Mouse (Mus musculus): ENCODE measurements at regions not wholly inside any gene's neighbourhood (a gene's known extent, or its start where the extent isn't known, plus 50 kb on each side); places are given as distances from the start of the nearest gene placed in this dataset.

DNA sequence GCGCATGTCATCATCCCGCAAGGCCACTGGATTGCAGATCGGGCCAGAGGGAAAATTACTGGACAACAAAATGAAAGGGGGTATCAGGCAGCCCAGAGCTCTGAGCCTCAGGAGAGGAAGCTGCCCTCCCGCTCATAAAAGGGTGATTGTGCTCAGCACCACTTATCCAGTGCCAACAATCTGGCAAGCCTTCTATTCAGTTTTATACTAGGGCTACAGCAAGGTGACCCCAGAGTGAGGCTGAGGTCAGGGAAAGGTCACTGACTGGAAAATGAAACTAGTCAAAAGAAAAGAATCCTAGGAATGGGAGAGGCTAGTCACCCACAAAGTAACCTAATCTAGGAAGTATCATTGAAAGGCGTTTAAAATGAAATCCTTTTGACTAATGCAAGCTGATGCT lies 198.5 kb upstream of the Tmem161b start:
- 0 out of 4 replicates have a peak, but pooled peaks of 1 of the 2 experiments have one; percentile 12 for ATAC-seq (replicated peaks in 1 of 2; ENCODE audit: insufficient read depth in 1 of 2, low FRiP score in 2 of 2, low TSS enrichment in 1 of 2, low read depth in 1 of 2, poor library complexity in 2 of 2, severe bottlenecking in 2 of 2)

DNA sequence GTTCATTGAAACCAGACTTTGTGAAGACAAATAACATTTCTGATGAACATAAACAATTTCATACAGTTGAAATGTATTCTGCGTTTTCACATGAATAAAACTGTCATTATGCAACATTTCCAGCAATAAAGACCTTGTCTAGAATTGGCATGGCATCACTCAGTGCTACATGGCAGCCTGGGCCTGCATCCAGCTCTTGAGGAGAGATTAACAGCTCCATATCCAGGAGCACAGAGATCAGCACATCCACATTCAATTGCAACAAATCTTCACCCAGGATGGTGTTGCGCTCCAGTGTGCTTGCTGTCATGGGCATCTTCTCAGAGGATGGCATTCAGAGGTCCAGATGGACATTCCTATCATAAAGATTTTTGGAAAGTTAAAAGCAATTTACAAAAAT lies 196.7 kb upstream of the Tmem161b start:
- no peak for ATAC-seq (replicated peaks in 1 of 2; ENCODE audit: insufficient read depth in 1 of 2, low FRiP score in 2 of 2, low TSS enrichment in 1 of 2, low read depth in 1 of 2, poor library complexity in 2 of 2, severe bottlenecking in 2 of 2)

- no peak for ATAC-seq (replicated peaks in 1 of 2; ENCODE audit: insufficient read depth in 1 of 2, low FRiP score in 2 of 2, low TSS enrichment in 1 of 2, low read depth in 1 of 2, poor library complexity in 2 of 2, severe bottlenecking in 2 of 2)
Observed at GRCm38 (mm10) chr13:84047736-84048135, 174.4 kb upstream of the Tmem161b start.

GRCm38 (mm10) chr13:84052221-84052620 lies 169.9 kb upstream of the Tmem161b start:
- ATAC-seq (replicated peaks in 1 of 2; ENCODE audit: insufficient read depth in 1 of 2, low FRiP score in 2 of 2, low TSS enrichment in 1 of 2, low read depth in 1 of 2, poor library complexity in 2 of 2, severe bottlenecking in 2 of 2) = no peak

- no peak for ATAC-seq (replicated peaks in 1 of 2; ENCODE audit: insufficient read depth in 1 of 2, low FRiP score in 2 of 2, low TSS enrichment in 1 of 2, low read depth in 1 of 2, poor library complexity in 2 of 2, severe bottlenecking in 2 of 2)
Observed at GRCm38 (mm10) chr13:84054956-84055355, 167.1 kb upstream of the Tmem161b start.

DNA sequence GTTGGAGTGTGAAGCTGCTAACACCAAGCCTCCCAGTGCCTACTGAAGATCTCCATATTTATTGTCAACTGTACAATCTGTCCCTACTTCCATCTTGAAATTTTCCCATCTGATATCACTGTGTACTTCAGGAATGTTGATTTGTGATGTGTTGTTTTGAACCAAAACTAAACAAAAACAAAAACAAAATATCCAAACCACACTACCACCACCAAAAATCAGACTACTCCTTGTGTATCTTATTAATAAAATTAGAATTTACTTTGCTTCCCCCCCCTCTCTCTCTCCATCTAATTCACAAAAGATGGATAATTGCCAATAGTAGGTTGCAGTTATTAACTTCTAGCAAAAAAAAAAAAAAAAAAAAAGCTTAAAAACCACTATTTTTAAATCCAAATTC lies 166.5 kb upstream of the Tmem161b start:
- no peak for ATAC-seq (replicated peaks in 1 of 2; ENCODE audit: insufficient read depth in 1 of 2, low FRiP score in 2 of 2, low TSS enrichment in 1 of 2, low read depth in 1 of 2, poor library complexity in 2 of 2, severe bottlenecking in 2 of 2)

GRCm38 (mm10) chr13:84056451-84056850 lies 165.6 kb upstream of the Tmem161b start:
- no peak for ATAC-seq (replicated peaks in 1 of 2; ENCODE audit: insufficient read depth in 1 of 2, low FRiP score in 2 of 2, low TSS enrichment in 1 of 2, low read depth in 1 of 2, poor library complexity in 2 of 2, severe bottlenecking in 2 of 2)

DNA sequence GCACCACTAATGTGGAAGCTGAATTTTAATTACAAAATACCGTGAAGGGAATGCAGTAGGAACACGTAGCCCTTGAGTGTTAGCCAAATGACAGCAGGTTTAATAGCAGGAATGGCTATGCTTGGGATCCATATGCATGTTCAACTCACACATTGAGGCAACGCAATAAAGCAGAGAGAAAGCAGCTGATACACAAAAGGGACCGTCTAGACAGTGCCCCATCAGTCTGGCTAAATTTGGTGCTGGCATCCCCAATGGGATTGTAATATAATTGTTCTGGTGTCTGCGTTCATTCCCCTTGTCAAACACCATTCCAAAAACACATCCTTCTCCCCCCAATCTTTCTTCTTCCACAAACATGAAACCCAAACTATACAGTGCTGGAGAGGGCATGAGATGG lies 165.1 kb upstream of the Tmem161b start:
- no peak for ATAC-seq (replicated peaks in 1 of 2; ENCODE audit: insufficient read depth in 1 of 2, low FRiP score in 2 of 2, low TSS enrichment in 1 of 2, low read depth in 1 of 2, poor library complexity in 2 of 2, severe bottlenecking in 2 of 2)

DNA sequence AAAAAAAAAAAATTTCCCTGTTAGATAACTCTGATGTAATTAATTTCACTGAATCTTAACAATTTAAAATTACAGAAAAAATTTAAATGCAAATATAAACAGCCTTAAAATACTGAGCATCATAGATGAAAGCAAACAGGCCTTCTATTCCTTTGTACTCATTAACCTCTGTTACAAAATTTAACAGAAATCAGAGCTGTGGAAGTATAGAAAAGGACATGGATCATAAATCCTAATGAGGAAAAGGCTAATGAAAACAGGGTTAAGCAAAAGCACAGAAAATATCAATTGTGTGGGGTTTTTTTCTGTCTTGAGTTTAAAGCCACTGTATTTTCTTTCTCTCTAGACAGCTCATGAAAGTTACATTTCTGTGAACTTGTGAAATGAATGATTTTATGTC lies 164.6 kb upstream of the Tmem161b start:
- no peak for ATAC-seq (replicated peaks in 1 of 2; ENCODE audit: insufficient read depth in 1 of 2, low FRiP score in 2 of 2, low TSS enrichment in 1 of 2, low read depth in 1 of 2, poor library complexity in 2 of 2, severe bottlenecking in 2 of 2)

DNA sequence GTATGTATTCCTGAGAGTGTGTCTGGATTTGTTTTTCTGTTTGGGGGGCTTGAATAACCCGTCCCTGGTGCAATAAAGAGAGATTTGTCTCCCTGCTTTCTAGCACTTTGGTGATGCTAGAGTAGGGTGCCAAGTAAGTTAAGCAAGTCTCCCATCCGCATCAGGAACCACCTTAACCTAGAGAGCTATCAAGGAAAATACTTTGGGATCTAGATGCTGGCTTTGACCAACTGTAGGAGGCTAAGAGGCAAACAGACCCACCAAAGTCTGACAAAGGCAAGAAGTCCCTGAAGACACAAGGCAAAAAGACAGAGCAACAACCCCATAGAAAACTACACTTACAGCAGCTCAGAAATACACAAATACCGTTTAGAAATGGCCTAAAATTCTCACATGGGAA lies 163.8 kb upstream of the Tmem161b start:
- no peak for ATAC-seq (replicated peaks in 1 of 2; ENCODE audit: insufficient read depth in 1 of 2, low FRiP score in 2 of 2, low TSS enrichment in 1 of 2, low read depth in 1 of 2, poor library complexity in 2 of 2, severe bottlenecking in 2 of 2)

- peak; percentile 40 to 51; a peak in 3 of 4 replicates for ATAC-seq (replicated peaks in 1 of 2; ENCODE audit: insufficient read depth in 1 of 2, low FRiP score in 2 of 2, low TSS enrichment in 1 of 2, low read depth in 1 of 2, poor library complexity in 2 of 2, severe bottlenecking in 2 of 2)
Observed at GRCm38 (mm10) chr13:84059031-84059651, 163.0 kb upstream of the Tmem161b start.

DNA sequence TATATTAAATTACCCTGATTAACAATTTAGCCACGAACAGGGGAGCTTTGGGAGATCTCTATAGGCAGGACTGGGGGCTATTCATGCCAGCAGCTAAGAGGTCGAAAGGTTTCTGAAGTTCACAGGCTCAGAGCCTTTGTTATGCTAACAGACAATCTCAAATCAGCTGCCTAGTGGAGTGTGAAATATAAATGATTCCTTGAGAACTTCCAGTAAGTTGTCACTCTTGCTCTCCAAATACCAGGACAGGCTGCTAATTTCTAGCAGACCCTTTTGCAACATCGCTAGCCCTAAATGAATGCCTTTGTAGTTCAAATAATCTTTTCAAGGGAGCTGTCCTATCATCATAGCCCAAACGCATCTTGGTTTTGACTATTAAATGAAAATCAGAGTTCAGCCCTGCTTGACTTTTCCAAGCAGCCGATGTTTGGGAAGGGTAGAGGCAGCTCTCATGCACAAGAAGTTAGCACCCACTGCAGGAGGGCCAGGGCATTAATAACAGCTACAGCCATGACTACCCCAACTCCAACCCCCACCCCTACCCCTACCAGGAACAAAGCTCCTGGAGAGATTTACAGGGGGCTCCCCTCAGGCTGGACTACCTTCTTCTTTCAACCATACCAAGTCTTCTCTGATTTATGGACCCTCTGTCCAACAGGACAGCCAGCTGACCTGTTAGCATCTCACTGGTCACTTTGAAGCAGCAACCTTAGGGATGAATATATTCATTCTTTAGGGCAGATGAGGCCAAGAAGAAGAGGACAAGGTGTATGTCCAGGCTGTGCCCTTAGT lies 162.2 kb upstream of the Tmem161b start:
- no peak for ATAC-seq (replicated peaks in 1 of 2; ENCODE audit: insufficient read depth in 1 of 2, low FRiP score in 2 of 2, low TSS enrichment in 1 of 2, low read depth in 1 of 2, poor library complexity in 2 of 2, severe bottlenecking in 2 of 2)

- ATAC-seq (replicated peaks in 1 of 2; ENCODE audit: insufficient read depth in 1 of 2, low FRiP score in 2 of 2, low TSS enrichment in 1 of 2, low read depth in 1 of 2, poor library complexity in 2 of 2, severe bottlenecking in 2 of 2) = no peak
Observed at GRCm38 (mm10) chr13:84060453-84060834, 161.7 kb upstream of the Tmem161b start.

- no peak for ATAC-seq (replicated peaks in 1 of 2; ENCODE audit: insufficient read depth in 1 of 2, low FRiP score in 2 of 2, low TSS enrichment in 1 of 2, low read depth in 1 of 2, poor library complexity in 2 of 2, severe bottlenecking in 2 of 2)
Observed at GRCm38 (mm10) chr13:84060906-84061305, 161.2 kb upstream of the Tmem161b start.

DNA sequence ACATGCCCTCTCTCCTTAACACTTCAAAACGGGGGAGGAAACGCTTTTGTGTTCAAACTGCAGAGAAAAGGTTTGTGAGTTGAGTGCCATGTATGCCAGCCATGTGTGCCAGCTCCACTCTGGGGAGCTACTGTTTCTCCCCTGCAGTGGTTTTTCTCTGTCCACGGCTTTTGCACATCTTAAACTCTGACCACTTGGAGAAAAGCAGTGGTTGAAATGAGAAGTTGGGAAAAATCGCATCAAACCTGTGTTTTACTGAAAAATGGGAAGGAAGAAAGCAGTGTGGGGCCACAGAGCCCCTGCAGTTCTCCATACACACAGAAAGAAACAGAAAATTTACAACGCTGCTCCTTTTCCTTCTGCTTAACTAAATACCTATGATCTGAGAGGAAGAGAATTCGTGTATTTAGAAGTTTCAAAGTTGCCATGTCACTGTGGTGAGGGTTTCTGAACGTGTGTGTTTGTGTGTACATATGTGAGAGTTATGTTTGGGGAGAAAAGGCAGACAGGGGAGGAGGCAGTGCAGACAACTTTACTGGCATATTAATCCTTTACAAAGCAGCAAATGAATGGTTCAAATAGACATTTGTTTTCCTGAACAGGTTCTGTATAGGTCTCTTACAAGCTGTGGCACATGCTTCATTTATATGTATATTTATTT lies 160.1 kb upstream of the Tmem161b start:
- peak; percentile 51; a peak in 3 of 4 replicates for ATAC-seq (replicated peaks in 1 of 2; ENCODE audit: insufficient read depth in 1 of 2, low FRiP score in 2 of 2, low TSS enrichment in 1 of 2, low read depth in 1 of 2, poor library complexity in 2 of 2, severe bottlenecking in 2 of 2)

DNA sequence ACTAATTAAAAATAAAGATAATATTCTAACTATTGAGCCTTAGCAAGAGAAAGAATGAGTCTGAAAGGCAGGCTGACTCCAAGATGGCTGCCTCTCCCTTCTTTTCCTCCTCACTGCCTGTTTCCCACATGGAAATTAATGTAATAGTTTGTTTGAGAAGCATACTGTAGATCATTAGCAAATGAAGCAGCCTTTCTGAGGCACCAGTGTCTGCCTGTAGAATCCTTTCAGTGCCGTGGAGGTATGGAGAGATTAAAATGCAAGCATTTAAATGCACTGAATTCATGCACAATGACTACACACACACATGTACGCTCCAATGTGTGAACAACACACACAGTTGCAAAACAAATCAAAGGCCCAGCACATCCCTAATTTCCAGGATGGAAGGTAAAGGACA lies 159.5 kb upstream of the Tmem161b start:
- no peak for ATAC-seq (replicated peaks in 1 of 2; ENCODE audit: insufficient read depth in 1 of 2, low FRiP score in 2 of 2, low TSS enrichment in 1 of 2, low read depth in 1 of 2, poor library complexity in 2 of 2, severe bottlenecking in 2 of 2)

DNA sequence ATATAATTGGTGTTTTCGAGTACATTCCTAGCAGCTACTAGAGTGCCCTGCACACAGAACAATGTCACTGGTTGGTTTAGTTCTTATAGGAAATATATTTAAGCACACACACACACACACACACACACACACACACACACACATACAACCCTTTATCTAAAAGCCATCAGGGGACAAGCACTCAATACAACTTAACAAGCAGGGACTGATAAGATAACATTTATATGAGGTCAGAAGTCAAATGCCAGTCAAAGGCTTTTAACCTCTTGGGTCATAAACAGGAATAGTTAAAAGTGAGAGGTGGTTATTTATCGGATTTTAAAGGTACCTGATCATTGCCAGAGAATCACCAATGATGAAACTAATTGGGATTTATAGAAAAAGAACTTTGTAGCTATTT lies 158.7 kb upstream of the Tmem161b start:
- ATAC-seq (replicated peaks in 1 of 2; ENCODE audit: insufficient read depth in 1 of 2, low FRiP score in 2 of 2, low TSS enrichment in 1 of 2, low read depth in 1 of 2, poor library complexity in 2 of 2, severe bottlenecking in 2 of 2) = no peak

DNA sequence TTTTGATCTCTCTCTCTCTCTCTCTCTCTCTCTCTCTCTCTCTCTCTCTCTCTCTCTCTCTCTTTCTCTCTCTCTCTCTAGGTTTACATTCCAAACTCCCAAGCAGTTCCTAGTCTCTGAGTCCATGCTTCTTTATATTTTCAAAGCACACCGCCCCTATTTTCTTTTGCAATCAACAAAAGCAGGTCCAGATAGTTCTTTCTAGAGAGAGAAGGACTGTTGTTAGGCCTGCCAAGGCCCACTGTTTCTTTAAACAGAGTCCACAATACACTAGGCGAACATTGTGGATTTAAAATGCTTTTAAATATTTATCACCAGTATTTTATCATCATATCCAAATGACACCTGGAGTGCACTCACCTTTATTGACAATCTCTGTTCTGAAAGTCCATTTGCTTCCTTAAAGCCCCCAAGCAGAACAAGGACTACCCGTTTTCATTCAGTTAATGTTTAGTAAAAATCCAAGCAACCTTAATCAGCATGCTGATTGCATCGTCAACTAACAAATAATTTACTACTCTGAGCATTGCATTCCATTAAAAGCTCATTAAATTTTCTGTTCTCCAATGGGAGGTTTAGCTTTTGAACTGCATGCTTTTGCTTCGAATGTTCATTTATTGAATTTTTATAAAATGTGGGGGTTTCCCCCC lies 157.7 kb upstream of the Tmem161b start:
- no peak for ATAC-seq (replicated peaks in 1 of 2; ENCODE audit: insufficient read depth in 1 of 2, low FRiP score in 2 of 2, low TSS enrichment in 1 of 2, low read depth in 1 of 2, poor library complexity in 2 of 2, severe bottlenecking in 2 of 2)

All from hematopoietic stem cell, adult 5-6 weeks (primary cell).